Mouse (Mus musculus) limb, embryonic 11.5 days (tissue): ENCODE data around the gene Mlycd. TPM values are rescaled to one million over a fixed set of nuclear protein-coding genes. Genes with fewer than 3 reads are reported as not detected.

Experiments
- ATAC-seq: fragments of 200-750 bp; cut with Nextera tagmentation; 2 replicates; pipeline ENCODE4 v1.8.0; 2017; ENCODE audit warnings: low read depth; ENCODE audit not compliant: insufficient number of reproducible peaks, low FRiP score, low TSS enrichment
- DNase-seq: peaks from one replicate; pipeline ENCODE4 v3.0.0-alpha.2; 2015; ENCODE audit warnings: low spot score
- H3K27ac ChIP-seq: fragments of 300-500 bp; sonication (generic); replicated peaks from 2 replicates; pipeline ENCODE4 v1.5.1; 2014; ENCODE audit warnings: low read depth, mild to moderate bottlenecking, low read length
- H3K27me3 ChIP-seq: fragments of 300-500 bp; sonication (generic); 2 replicates; pipeline ENCODE4 v1.6.1; 2014; ENCODE audit warnings: mild to moderate bottlenecking, low read length, mixed read lengths; ENCODE audit not compliant: control insufficient read depth, insufficient read depth
- H3K36me3 ChIP-seq: fragments of 300-500 bp; sonication (generic); 2 replicates; pipeline ENCODE4 v1.6.1; 2014; ENCODE audit warnings: mild to moderate bottlenecking, low read length, moderate library complexity, mixed read lengths; ENCODE audit not compliant: control insufficient read depth, insufficient read depth
- H3K4me1 ChIP-seq: fragments of 300-500 bp; sonication (generic); 2 replicates; pipeline ENCODE4 v1.6.1; 2014; ENCODE audit warnings: low read length, mixed read lengths; ENCODE audit not compliant: control insufficient read depth, insufficient read depth
- H3K4me2 ChIP-seq: fragments of 300-500 bp; sonication (generic); 2 replicates; pipeline ENCODE4 v1.6.1; 2014; ENCODE audit warnings: low read depth, mild to moderate bottlenecking, moderate library complexity; ENCODE audit not compliant: severe bottlenecking
- H3K4me3 ChIP-seq: fragments of 300-500 bp; sonication (generic); 2 replicates; pipeline ENCODE4 v1.5.1; 2014; ENCODE audit warnings: low read depth, low read length
- H3K9ac ChIP-seq: fragments of 300-500 bp; sonication (generic); 2 replicates; pipeline ENCODE4 v1.6.1; 2014; ENCODE audit warnings: mild to moderate bottlenecking, low read length
- H3K9me3 ChIP-seq: fragments of 300-500 bp; sonication (generic); 2 replicates; pipeline ENCODE4 v1.6.1; 2016; ENCODE audit warnings: low read length; ENCODE audit not compliant: control insufficient read depth
- WGBS: fragments of 180-500 bp; shearing (Covaris S2); extraction: QIAGEN DNeasy Blood & Tissue Kit; methylation state at CpG from one replicate; pipeline ENCODE4 v1.1.7; 2014; 5-methylcytosine and 5-hydroxymethylcytosine counted together
- polyA plus RNA-seq: library from polyadenylated mRNA; unstranded; fragments of >200 nt; fragmentation: Nextera tagmentation; extraction: Ambion mirVana; gene quantifications from 2 replicates; pipeline ENCODE4 v1.2.1, GENCODE M21; 2014

The Mlycd gene
- polyA plus RNA-seq, 1 experiment from 2014 or later: 6.9 TPM

DNA sequence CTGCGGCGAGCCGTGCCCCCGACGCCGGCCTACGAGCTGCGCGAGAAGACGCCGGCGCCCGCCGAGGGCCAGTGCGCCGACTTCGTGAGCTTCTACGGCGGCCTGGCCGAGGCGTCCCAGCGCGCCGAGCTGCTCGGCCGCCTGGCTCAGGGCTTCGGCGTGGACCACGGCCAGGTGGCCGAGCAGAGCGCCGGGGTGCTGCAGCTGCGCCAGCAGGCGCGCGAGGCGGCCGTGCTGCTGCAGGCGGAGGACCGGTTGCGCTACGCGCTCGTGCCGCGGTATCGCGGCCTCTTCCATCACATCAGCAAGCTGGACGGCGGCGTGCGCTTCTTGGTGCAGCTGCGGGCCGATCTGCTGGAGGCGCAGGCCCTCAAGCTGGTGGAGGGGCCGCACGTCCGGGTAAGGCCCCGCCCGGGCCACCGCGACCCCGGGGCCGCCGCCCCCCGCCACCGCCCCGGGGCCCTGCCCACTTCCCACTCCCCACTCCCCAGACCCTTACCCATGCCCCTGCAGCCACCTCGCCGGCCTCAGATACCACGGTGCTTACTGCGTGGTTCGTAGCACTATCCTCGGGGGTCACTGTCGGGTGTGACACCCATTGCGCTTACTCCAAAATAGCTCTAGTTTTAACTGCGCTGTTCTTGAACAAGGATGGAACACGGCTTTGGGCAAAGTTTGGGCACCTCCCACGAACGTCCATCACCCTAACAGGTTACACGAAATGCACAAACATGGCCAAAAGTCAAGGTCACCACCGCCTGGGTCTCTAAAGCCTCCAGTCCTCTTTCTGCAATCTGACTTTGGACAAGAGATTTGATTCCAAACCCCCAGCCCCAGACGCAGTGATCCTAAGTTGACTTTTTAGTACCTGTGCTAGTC is 633 bp downstream of the Mlycd start:
- H3K36me3 ChIP-seq: no peaks in the 10 kb centered on the region
- DNase-seq: no peak

GRCm38 (mm10) chr8:119398558-119398957 is 3.9 kb downstream of the Mlycd start:
- DNase-seq (no peak), ATAC-seq (no peak)
- no peaks in the 10 kb centered on the region for H3K27me3 ChIP-seq
- H3K4me1 ChIP-seq: peaks cover 5% of the 10 kb centered on the region
- no peak overlapping the region for H3K27ac ChIP-seq
- no peak overlapping the region for H3K4me3 ChIP-seq
- H3K4me2 ChIP-seq: no peak overlapping the region
- WGBS: 90% methylated on average over 9 of the region's 9 CpGs
- H3K9ac ChIP-seq: no peak overlapping the region
- H3K9me3 ChIP-seq: no peaks in the 10 kb centered on the region
- no peaks in the 10 kb centered on the region for H3K36me3 ChIP-seq

More for the DNA sequence above, 633 bp downstream of the Mlycd start:
- Histone ChIP-seq H3K27ac (no peak overlapping the region; the same call in 1 of the 2 replicates), H3K27me3 (peaks cover 9% of the 10 kb centered on the region; the same call in 1 of the 2 replicates), H3K4me2 (peak overlapping the region; percentile 99), H3K4me1 (peaks cover 5% of the 10 kb centered on the region), H3K4me3 (peak overlapping the region; percentile 80), H3K9me3 (no peaks in the 10 kb centered on the region), H3K9ac (peak overlapping the region; percentile 78)
- 7% methylated on average over 68 of the region's 83 CpGs for WGBS
- ATAC-seq: peak; percentile 22; the same call in 1 of the 2 replicates

DNA sequence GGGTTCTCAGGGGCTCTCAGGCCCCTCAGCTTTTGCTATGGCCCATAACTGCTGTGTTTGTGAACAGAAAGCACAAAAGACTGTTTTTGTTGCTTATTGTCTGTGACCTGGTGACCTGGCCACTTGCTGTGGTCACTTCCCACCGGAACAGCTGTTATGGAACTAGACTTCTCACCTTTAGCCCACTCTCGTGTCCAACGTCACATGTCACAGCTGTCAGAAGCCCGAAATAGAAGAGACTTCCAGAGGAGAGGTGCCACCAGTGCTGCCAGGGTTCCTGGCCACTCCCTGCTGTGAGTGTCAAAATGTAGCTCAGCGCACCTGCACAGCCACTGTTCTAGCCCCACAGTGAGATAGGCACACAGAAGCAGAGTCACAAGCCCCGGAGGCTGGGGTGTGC is 4.6 kb downstream of the Mlycd start:
- 80% methylated on average over 6 of the region's 6 CpGs for WGBS
- no peak for DNase-seq
- no peak overlapping the region for H3K4me3 ChIP-seq
- H3K4me1 ChIP-seq: peaks cover 5% of the 10 kb centered on the region
- no peak overlapping the region for H3K27ac ChIP-seq
- no peaks in the 10 kb centered on the region for H3K9me3 ChIP-seq
- no peaks in the 10 kb centered on the region for H3K36me3 ChIP-seq
- no peaks in the 10 kb centered on the region for H3K27me3 ChIP-seq
- no peak overlapping the region for H3K9ac ChIP-seq
- no peak for ATAC-seq
- no peak overlapping the region for H3K4me2 ChIP-seq

- Histone ChIP-seq H3K27ac (no peak overlapping the region), H3K9ac (no peak overlapping the region), H3K4me2 (no peak overlapping the region), H3K9me3 (no peaks in the 10 kb centered on the region), H3K4me1 (peaks cover 5% of the 10 kb centered on the region), H3K36me3 (no peaks in the 10 kb centered on the region), H3K27me3 (no peaks in the 10 kb centered on the region), H3K4me3 (no peak overlapping the region)
- WGBS: 85% methylated on average over 9 of the region's 9 CpGs
- no peak for ATAC-seq
- DNase-seq: no peak
These were observed 5.5 kb downstream of the Mlycd start for GRCm38 (mm10) chr8:119400122-119400671.

GRCm38 (mm10) chr8:119400904-119401303 is 6.2 kb downstream of the Mlycd start:
- no peaks in the 10 kb centered on the region for H3K9me3 ChIP-seq
- ATAC-seq: no peak
- no peaks in the 10 kb centered on the region for H3K4me1 ChIP-seq
- no peak for DNase-seq
- 87% methylated on average over 3 of the region's 3 CpGs for WGBS
- no peaks in the 10 kb centered on the region for H3K36me3 ChIP-seq
- no peak overlapping the region for H3K4me2 ChIP-seq
- no peak overlapping the region for H3K9ac ChIP-seq
- H3K4me3 ChIP-seq: no peak overlapping the region
- no peak overlapping the region for H3K27ac ChIP-seq
- no peaks in the 10 kb centered on the region for H3K27me3 ChIP-seq

- 74% methylated on average over 10 of the region's 10 CpGs for WGBS
- DNase-seq (no peak), ATAC-seq (no peak)
- H3K4me2 ChIP-seq: no peak overlapping the region
- H3K9me3 ChIP-seq: no peaks in the 10 kb centered on the region
- H3K4me3 ChIP-seq: no peak overlapping the region
- no peak overlapping the region for H3K9ac ChIP-seq
- H3K27ac ChIP-seq: no peak overlapping the region
- no peaks in the 10 kb centered on the region for H3K36me3 ChIP-seq
- H3K27me3 ChIP-seq: no peaks in the 10 kb centered on the region
- no peaks in the 10 kb centered on the region for H3K4me1 ChIP-seq
These were observed 9.2 kb downstream of the Mlycd start for GRCm38 (mm10) chr8:119403912-119404311.

GRCm38 (mm10) chr8:119404648-119405047 is 10.0 kb downstream of the Mlycd start:
- no peaks in the 10 kb centered on the region for H3K27me3 ChIP-seq
- WGBS: 93% methylated on average over 5 of the region's 5 CpGs
- no peak overlapping the region for H3K27ac ChIP-seq
- no peaks in the 10 kb centered on the region for H3K4me1 ChIP-seq
- H3K4me2 ChIP-seq: no peak overlapping the region
- H3K9ac ChIP-seq: no peak overlapping the region
- H3K36me3 ChIP-seq: no peaks in the 10 kb centered on the region
- ATAC-seq (no peak), DNase-seq (no peak)
- no peaks in the 10 kb centered on the region for H3K9me3 ChIP-seq
- H3K4me3 ChIP-seq: no peak overlapping the region

- no peak for DNase-seq
- no peak overlapping the region for H3K9ac ChIP-seq
- no peak for ATAC-seq
- H3K4me1 ChIP-seq: no peaks in the 10 kb centered on the region
- no peaks in the 10 kb centered on the region for H3K9me3 ChIP-seq
- WGBS: 86% methylated on average over 8 of the region's 8 CpGs
- no peak overlapping the region for H3K4me3 ChIP-seq
- no peaks in the 10 kb centered on the region for H3K27me3 ChIP-seq
- no peak overlapping the region for H3K4me2 ChIP-seq
- H3K36me3 ChIP-seq: no peaks in the 10 kb centered on the region; the same call in 1 of the 2 replicates
- no peak overlapping the region for H3K27ac ChIP-seq
These were observed 13.6 kb downstream of the Mlycd start for GRCm38 (mm10) chr8:119408311-119408710.
